In the genomic region with DNA sequence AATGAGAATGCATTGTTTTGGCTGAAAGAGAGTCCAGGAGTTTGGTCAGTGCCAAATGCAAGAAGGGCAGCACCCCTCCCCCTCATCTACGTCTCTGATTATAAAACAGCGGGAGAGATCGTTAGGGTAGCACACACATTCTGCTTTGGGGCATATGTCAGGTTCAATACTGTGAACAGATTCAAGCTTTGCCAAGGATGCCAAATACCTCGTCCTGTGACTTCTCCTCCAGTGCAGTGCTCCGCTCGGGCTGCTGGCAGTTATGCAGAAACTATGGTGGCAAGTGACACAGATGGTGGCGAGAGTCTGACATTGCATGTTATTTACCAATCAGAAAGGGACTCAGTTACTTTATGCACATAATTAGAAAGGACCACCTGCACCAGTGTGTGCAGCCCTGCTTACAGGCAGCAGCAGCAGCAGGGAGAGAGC, we compare ENCODE assay signal across 10 mouse cellular contexts.
DNase-seq lines count a peak whose midpoint lies in the region; ATAC-seq and TF ChIP-seq lines count a peak whose summit lies in the region.
"Had no signal": no experiment of that assay in that cellular context is flagged by ENCODE, and none has a peak within 500 bp of the region (broad histone marks: within the 10 kb centered on the region; RNA-seq: fewer than 3 reads in every experiment).

No protein-coding gene starts in this region.

- DNase-seq in brain, embryonic 14.5 days (ENCODE audit: low read depth), result peak; percentile 95
- DNase-seq in cerebellum, adult 11-12 months, result peak; percentile 52
- DNase-seq in urinary bladder, postnatal 25 days (ENCODE audit: low spot score), result no peak
- DNase-seq in heart, embryonic 10.5 days (ENCODE audit: low spot score), result no peak
- DNase-seq: lung, adult 18-20 months had no signal

- TF ChIP-seq POLR2A in brain, embryonic 14.5 days (IDR thresholded peaks at IDR 0.05; ENCODE audit: borderline replicate concordance, extremely low read depth, insufficient read depth, insufficient read length, poor library complexity, severe bottlenecking), result no peak

- peak overlapping the region; percentile 74 for H3K27ac ChIP-seq in forebrain, embryonic 15.5 days (replicated peaks)
- H3K27ac ChIP-seq in midbrain, embryonic 13.5 days, result no peak overlapping the region
- no peak overlapping the region for H3K27ac ChIP-seq in heart, embryonic 10.5 days
- H3K27ac ChIP-seq: embryonic facial prominence, embryonic 12.5 days; intestine, embryonic 15.5 days had no signal

- WGBS in forebrain, embryonic 15.5 days, result 12% methylated on average over 7 of the region's 7 CpGs
- WGBS in midbrain, embryonic 13.5 days, result 56% methylated on average over 7 of the region's 7 CpGs
- 81% methylated on average over 7 of the region's 7 CpGs for WGBS in heart, embryonic 10.5 days

- H3K4me2 ChIP-seq in forebrain, embryonic 15.5 days (replicated peaks), result peak overlapping the region; percentile 8
- 0 out of 2 replicates have a peak overlapping the region, but pooled peaks have one; percentile 19 for H3K4me2 ChIP-seq in midbrain, embryonic 13.5 days (replicated peaks)
- H3K4me2 ChIP-seq: embryonic facial prominence, embryonic 12.5 days; intestine, embryonic 15.5 days had no signal

- H3K27me3 ChIP-seq in forebrain, embryonic 15.5 days, result no peaks in the 10 kb centered on the region
- no peaks in the 10 kb centered on the region for H3K27me3 ChIP-seq in midbrain, embryonic 13.5 days
- no peaks in the 10 kb centered on the region for H3K27me3 ChIP-seq in heart, embryonic 10.5 days (ENCODE audit: insufficient read depth, poor library complexity, severe bottlenecking)
- H3K27me3 ChIP-seq: embryonic facial prominence, embryonic 12.5 days; intestine, embryonic 15.5 days had no signal

- peak; percentile 94 for ATAC-seq in forebrain, embryonic 15.5 days (replicated peaks)
- peak; percentile 87 for ATAC-seq in midbrain, embryonic 13.5 days
- ATAC-seq in megakaryocyte-erythroid progenitor cell, adult 5-6 weeks (replicated peaks; ENCODE audit: low FRiP score, low TSS enrichment, poor library complexity, severe bottlenecking), result no peak
- ATAC-seq: intestine, embryonic 15.5 days had no signal

- peaks cover 35% of the 10 kb centered on the region for H3K4me1 ChIP-seq in forebrain, embryonic 15.5 days
- peaks cover 23% of the 10 kb centered on the region for H3K4me1 ChIP-seq in midbrain, embryonic 13.5 days (replicated peaks)
- H3K4me1 ChIP-seq in heart, embryonic 10.5 days, result no peaks in the 10 kb centered on the region
- H3K4me1 ChIP-seq: embryonic facial prominence, embryonic 12.5 days; intestine, embryonic 15.5 days had no signal

- H3K36me3 ChIP-seq in forebrain, embryonic 15.5 days, result no peaks in the 10 kb centered on the region
- no peaks in the 10 kb centered on the region for H3K36me3 ChIP-seq in midbrain, embryonic 13.5 days
- no peaks in the 10 kb centered on the region for H3K36me3 ChIP-seq in heart, embryonic 10.5 days
- H3K36me3 ChIP-seq: embryonic facial prominence, embryonic 12.5 days; intestine, embryonic 15.5 days had no signal

- H3K9me3 ChIP-seq in forebrain, embryonic 15.5 days, result no peaks in the 10 kb centered on the region
- no peaks in the 10 kb centered on the region for H3K9me3 ChIP-seq in midbrain, embryonic 13.5 days
- H3K9me3 ChIP-seq in heart, embryonic 10.5 days, result no peaks in the 10 kb centered on the region
- H3K9me3 ChIP-seq: embryonic facial prominence, embryonic 12.5 days; intestine, embryonic 15.5 days had no signal

- TF ChIP-seq CTCF in brain, embryonic 14.5 days (IDR thresholded peaks at IDR 0.05; ENCODE audit: borderline replicate concordance, extremely low read depth, insufficient read depth, insufficient read length), result no peak

- no peak overlapping the region for H3K4me3 ChIP-seq in forebrain, embryonic 15.5 days
- no peak overlapping the region for H3K4me3 ChIP-seq in midbrain, embryonic 13.5 days (replicated peaks)
- no peak overlapping the region for H3K4me3 ChIP-seq in heart, embryonic 10.5 days
- H3K4me3 ChIP-seq: embryonic facial prominence, embryonic 12.5 days; intestine, embryonic 15.5 days had no signal

- H3K9ac ChIP-seq in forebrain, embryonic 15.5 days (replicated peaks), result no peak overlapping the region
- no peak overlapping the region for H3K9ac ChIP-seq in midbrain, embryonic 13.5 days (replicated peaks)
- H3K9ac ChIP-seq: embryonic facial prominence, embryonic 12.5 days; intestine, embryonic 15.5 days had no signal

Comparison
In these comparisons a context has a peak if more than half of its experiments do, and no peak if none do; other contexts are left out.
1. DNase-seq: peak in brain, embryonic 14.5 days (single experiment) and cerebellum, adult 11-12 months (single experiment); none in urinary bladder, postnatal 25 days (single experiment) and heart, embryonic 10.5 days (single experiment).